Mouse (Mus musculus) embryonic facial prominence, embryonic 14.5 days (tissue): ENCODE results near the gene Atp4b. TPM values are rescaled to one million over a fixed set of nuclear protein-coding genes. Genes with fewer than 3 reads are reported as not detected.
A peak's percentile ranks its signal among the peaks of the same experiment; 100 is the strongest.

ENCODE experiments used
- ATAC-seq: fragments of 200-750 bp; cut with Nextera tagmentation; 2 replicates; pipeline ENCODE4 v1.8.0; 2017; ENCODE audit warnings: low read depth, moderate number of reproducible peaks, moderate TSS enrichment
- DNase-seq: peaks from one replicate; pipeline ENCODE4 v3.0.0-alpha.2; 2015; ENCODE audit warnings: low spot score
- H3K27ac ChIP-seq: fragments of 300-500 bp; sonication (generic); replicated peaks from 2 replicates; pipeline ENCODE4 v1.5.1; 2014; ENCODE audit warnings: low read depth, mild to moderate bottlenecking, low read length, moderate library complexity
- H3K27me3 ChIP-seq: fragments of 300-500 bp; sonication (generic); replicated peaks from 2 replicates; pipeline ENCODE4 v1.6.1; 2014; ENCODE audit warnings: low read length; ENCODE audit not compliant: control insufficient read depth, insufficient read depth
- H3K36me3 ChIP-seq: fragments of 300-500 bp; sonication (generic); 2 replicates; pipeline ENCODE4 v1.6.1; 2014; ENCODE audit warnings: low read length, mixed read lengths; ENCODE audit not compliant: control insufficient read depth, insufficient read depth
- H3K4me1 ChIP-seq: fragments of 300-500 bp; sonication (generic); 2 replicates; pipeline ENCODE4 v1.6.1; 2014; ENCODE audit warnings: antibody characterized with exemption, low read length; ENCODE audit not compliant: control insufficient read depth, insufficient read depth
- H3K4me2 ChIP-seq: fragments of 300-500 bp; sonication (generic); 2 replicates; pipeline ENCODE4 v1.6.1; 2014; ENCODE audit warnings: low read depth, mild to moderate bottlenecking, low read length, moderate library complexity, mixed read lengths
- H3K4me3 ChIP-seq: fragments of 300-500 bp; sonication (generic); 2 replicates; pipeline ENCODE4 v1.5.1; 2014; ENCODE audit warnings: low read depth, mild to moderate bottlenecking, low read length
- H3K9ac ChIP-seq: fragments of 300-500 bp; sonication (generic); 2 replicates; pipeline ENCODE4 v1.6.1; 2014; ENCODE audit warnings: low read depth, mild to moderate bottlenecking, low read length, moderate library complexity, mixed read lengths
- H3K9me3 ChIP-seq: fragments of 300-500 bp; sonication (generic); 2 replicates; pipeline ENCODE4 v1.6.1; 2016; ENCODE audit warnings: low read length; ENCODE audit not compliant: control insufficient read depth
- WGBS: fragments of 180-500 bp; shearing (Covaris S2); extraction: QIAGEN DNeasy Blood & Tissue Kit; methylation state at CpG from one replicate; pipeline ENCODE4 v1.1.7; 2014; 5-methylcytosine and 5-hydroxymethylcytosine counted together
- polyA plus RNA-seq: library from polyadenylated mRNA; unstranded; fragments of >200 nt; fragmentation: Nextera tagmentation; extraction: Ambion mirVana; gene quantifications from 2 replicates; pipeline ENCODE4 v1.2.1, GENCODE M21; 2014

The Atp4b gene
- polyA plus RNA-seq, 1 experiment from 2014 or later: not detected

DNA sequence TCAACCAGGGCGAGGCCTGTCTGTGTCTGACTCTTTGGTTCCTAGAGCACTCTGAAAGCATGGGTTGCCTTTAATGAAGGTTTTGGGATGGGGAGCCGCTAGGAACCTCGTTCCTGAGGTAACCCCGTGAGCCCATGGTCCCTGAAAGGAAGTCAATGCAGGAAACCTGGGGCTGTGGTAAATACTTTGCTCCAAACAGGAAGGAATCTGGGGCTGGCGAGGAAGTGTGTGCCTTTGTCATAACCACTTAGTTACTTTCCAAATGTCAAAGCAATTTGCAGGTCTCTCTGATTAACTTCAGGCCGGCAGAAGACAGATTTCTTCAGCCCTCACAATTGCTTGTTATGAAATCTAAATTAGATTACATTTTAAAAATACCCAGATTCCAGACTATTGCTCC, 30.7 kb upstream of the Atp4b start:
- 63% methylated on average over 6 of the region's 6 CpGs for WGBS
- Histone ChIP-seq H3K4me3 (no peak overlapping the region), H3K9ac (no peak overlapping the region), H3K4me2 (no peak overlapping the region), H3K36me3 (no peaks in the 10 kb centered on the region), H3K9me3 (no peaks in the 10 kb centered on the region), H3K4me1 (no peaks in the 10 kb centered on the region), H3K27me3 (no peaks in the 10 kb centered on the region), H3K27ac (no peak overlapping the region)
- DNase-seq (no peak), ATAC-seq (no peak)

GRCm38 (mm10) chr8:13420970-13421369, 24.3 kb upstream of the Atp4b start:
- H3K36me3 ChIP-seq: no peaks in the 10 kb centered on the region
- no peak overlapping the region for H3K27ac ChIP-seq
- DNase-seq: no peak
- H3K4me2 ChIP-seq: no peak overlapping the region
- no peaks in the 10 kb centered on the region for H3K9me3 ChIP-seq
- no peak for ATAC-seq
- no peaks in the 10 kb centered on the region for H3K27me3 ChIP-seq
- no peak overlapping the region for H3K4me3 ChIP-seq
- WGBS: 84% methylated on average over 6 of the region's 6 CpGs
- H3K9ac ChIP-seq: no peak overlapping the region
- H3K4me1 ChIP-seq: no peaks in the 10 kb centered on the region

- Histone ChIP-seq H3K27me3 (no peaks in the 10 kb centered on the region), H3K4me3 (no peak overlapping the region), H3K9ac (no peak overlapping the region), H3K4me1 (no peaks in the 10 kb centered on the region), H3K9me3 (no peaks in the 10 kb centered on the region), H3K4me2 (no peak overlapping the region), H3K27ac (no peak overlapping the region), H3K36me3 (no peaks in the 10 kb centered on the region)
- no peak for ATAC-seq
- WGBS: 76% methylated on average over 2 of the region's 2 CpGs
- no peak for DNase-seq
Measured at GRCm38 (mm10) chr8:13419111-13419639, 22.6 kb upstream of the Atp4b start.

DNA sequence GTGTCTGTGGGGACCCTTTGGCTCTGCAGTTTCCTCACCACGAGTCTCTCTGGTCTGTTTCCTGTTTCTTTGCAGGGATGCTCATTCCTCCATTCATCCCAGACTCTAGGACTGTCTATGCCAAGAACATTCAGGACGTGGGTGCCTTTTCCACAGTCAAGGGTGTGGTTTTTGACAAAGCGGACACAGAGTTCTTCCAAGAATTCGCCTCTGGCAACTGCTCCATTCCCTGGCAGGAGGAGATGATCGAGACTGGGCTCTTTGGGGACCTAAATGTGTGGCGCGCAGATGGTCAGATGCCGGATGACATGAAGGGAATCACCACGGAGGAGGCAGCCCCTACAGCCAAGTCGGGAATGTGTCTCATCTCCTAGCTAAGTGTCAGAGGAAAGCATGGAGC, 19.3 kb upstream of the Atp4b start:
- Histone ChIP-seq H3K4me2 (no peak overlapping the region), H3K27me3 (no peaks in the 10 kb centered on the region), H3K9me3 (no peaks in the 10 kb centered on the region), H3K9ac (no peak overlapping the region), H3K27ac (no peak overlapping the region), H3K4me1 (no peaks in the 10 kb centered on the region), H3K4me3 (no peak overlapping the region), H3K36me3 (no peaks in the 10 kb centered on the region)
- WGBS: 69% methylated on average over 10 of the region's 10 CpGs
- no peak for ATAC-seq
- no peak for DNase-seq

- H3K4me1 ChIP-seq: no peaks in the 10 kb centered on the region
- no peaks in the 10 kb centered on the region for H3K27me3 ChIP-seq
- no peak for DNase-seq
- no peak overlapping the region for H3K4me3 ChIP-seq
- no peak for ATAC-seq
- WGBS: 49% methylated on average over 12 of the region's 12 CpGs
- H3K36me3 ChIP-seq: no peaks in the 10 kb centered on the region
- no peak overlapping the region for H3K4me2 ChIP-seq
- H3K9ac ChIP-seq: no peak overlapping the region
- H3K9me3 ChIP-seq: no peaks in the 10 kb centered on the region
- no peak overlapping the region for H3K27ac ChIP-seq
Measured at GRCm38 (mm10) chr8:13413823-13414390, 17.3 kb upstream of the Atp4b start.

DNA sequence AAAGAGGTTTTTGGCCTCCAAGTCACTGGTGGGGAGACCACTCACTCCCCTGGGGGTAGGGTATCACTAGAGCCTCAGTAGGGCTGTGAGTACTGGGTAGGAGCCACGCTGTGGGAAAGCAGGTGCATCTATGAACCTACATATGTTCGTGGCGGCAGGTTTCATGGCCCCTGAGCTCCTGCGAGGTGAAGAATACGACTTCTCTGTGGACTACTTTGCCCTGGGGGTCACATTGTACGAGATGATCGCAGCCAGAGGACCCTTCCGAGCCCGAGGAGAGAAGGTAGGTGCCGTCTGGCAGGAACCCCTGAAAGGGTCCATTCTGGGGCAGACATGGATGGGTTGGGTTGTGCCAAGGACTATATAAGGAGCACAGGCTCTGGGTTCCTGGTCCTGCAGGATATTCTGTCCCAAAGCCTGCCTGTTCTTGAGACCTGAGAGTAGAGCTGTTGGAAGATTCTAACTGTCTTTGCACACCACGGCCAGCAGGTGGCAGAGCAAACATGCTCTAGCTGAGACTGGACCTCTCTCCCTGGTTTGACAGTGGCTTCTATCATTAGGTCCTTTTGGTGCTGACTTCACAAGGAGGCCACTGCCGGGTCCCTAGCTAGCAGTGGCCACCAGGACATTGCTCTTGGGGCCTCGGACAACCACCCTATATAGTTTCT, 16.4 kb upstream of the Atp4b start:
- H3K9me3 ChIP-seq: no peaks in the 10 kb centered on the region
- 54% methylated on average over 13 of the region's 13 CpGs for WGBS
- peak; percentile 56 for DNase-seq
- no peak overlapping the region for H3K4me2 ChIP-seq
- H3K9ac ChIP-seq: no peak overlapping the region
- no peaks in the 10 kb centered on the region for H3K27me3 ChIP-seq
- no peak overlapping the region for H3K4me3 ChIP-seq
- no peaks in the 10 kb centered on the region for H3K36me3 ChIP-seq
- ATAC-seq: no peak
- H3K4me1 ChIP-seq: no peaks in the 10 kb centered on the region
- H3K27ac ChIP-seq: no peak overlapping the region

DNA sequence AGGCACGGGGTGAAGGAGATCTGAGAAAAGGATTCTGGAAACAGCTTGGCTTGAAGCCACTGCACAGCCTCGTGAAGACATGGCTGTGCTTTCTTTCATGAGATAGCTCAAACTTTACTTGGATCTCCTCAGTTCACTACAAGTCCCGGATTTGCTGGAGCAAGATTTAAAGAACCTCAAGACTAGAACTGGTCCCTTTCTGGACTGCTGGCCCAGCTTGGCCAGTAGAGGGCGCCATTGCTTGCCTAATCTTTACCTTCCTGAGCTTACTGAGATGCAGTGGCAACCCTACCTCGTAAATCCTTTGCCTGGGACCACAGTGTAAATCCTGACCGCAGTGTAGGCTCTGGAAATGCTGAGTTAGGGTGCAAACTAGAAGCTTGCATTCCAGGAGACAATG, 15.0 kb upstream of the Atp4b start:
- 23% methylated on average over 6 of the region's 6 CpGs for WGBS
- Histone ChIP-seq H3K4me3 (no peak overlapping the region), H3K9me3 (no peaks in the 10 kb centered on the region), H3K27me3 (no peaks in the 10 kb centered on the region), H3K4me1 (no peaks in the 10 kb centered on the region), H3K27ac (no peak overlapping the region), H3K4me2 (no peak overlapping the region), H3K36me3 (no peaks in the 10 kb centered on the region), H3K9ac (no peak overlapping the region)
- peak; percentile 41 for DNase-seq
- ATAC-seq: no peak; the same call in 1 of the 2 replicates

DNA sequence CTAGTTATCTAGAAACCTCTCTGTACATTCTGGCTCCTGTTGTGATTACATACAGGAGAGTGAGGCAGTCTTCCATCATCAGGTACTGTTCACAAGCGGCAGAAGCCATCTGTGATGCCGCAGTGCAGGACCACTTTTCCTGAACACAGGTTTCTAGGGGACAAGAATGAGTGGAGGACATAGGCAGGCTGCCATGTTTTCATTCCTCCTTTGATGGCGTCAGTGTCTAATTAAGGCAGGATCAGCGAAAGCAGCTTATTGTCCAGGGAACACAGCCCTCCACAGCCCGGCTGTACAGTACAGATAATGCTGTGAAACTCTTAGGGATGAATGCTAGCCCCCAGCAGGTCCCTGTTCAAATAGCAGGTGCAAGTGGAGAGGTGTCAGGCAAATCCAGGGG, 9.4 kb upstream of the Atp4b start:
- no peaks in the 10 kb centered on the region for H3K36me3 ChIP-seq
- H3K9ac ChIP-seq: no peak overlapping the region
- no peaks in the 10 kb centered on the region for H3K9me3 ChIP-seq
- ATAC-seq (no peak), DNase-seq (no peak)
- no peak overlapping the region for H3K27ac ChIP-seq
- H3K4me2 ChIP-seq: no peak overlapping the region
- WGBS: 82% methylated on average over 5 of the region's 5 CpGs
- no peak overlapping the region for H3K4me3 ChIP-seq
- no peaks in the 10 kb centered on the region for H3K27me3 ChIP-seq
- no peaks in the 10 kb centered on the region for H3K4me1 ChIP-seq

DNA sequence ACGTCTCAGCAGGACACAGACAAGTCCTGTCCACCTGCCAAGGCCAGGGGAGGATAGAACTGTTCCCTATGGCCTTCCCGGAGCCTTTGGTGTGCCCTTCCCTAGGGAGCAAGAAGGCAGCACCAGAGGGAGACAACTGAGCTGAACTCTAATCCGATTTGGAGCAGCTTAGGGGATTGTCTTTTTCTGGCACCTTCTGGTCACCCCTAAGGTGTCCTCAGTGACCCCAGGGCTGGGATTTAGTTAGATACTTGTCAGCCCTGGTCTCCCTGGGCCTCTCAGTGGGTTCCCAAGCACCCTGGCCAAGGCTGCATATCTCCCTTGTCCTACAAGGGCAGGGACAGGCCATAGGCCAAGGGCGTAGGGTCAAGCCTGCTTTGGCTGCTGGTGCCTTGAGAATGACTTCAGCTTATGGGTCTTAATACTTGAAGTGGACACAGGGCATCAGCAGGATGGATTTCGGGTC, 8.1 kb upstream of the Atp4b start, which contains the start of gene Grk1:
Gene Grk1, plus strand, starts transcription at position 416 of the 466 bp plus-strand sequence.
- Histone ChIP-seq H3K27ac (no peak within 1 kb of the TSS), H3K27me3 (no peaks in the 10 kb centered on the region), H3K4me1 (no peaks in the 10 kb centered on the region), H3K4me3 (no peak within 1 kb of the TSS), H3K9ac (no peak within 1 kb of the TSS), H3K36me3 (no peaks in the 10 kb centered on the region), H3K9me3 (no peaks in the 10 kb centered on the region), H3K4me2 (no peak within 1 kb of the TSS)
- ATAC-seq: no peak
- no peak for DNase-seq
- WGBS: 83% methylated on average over 5 of the region's 5 CpGs
